Mouse (Mus musculus) adrenal gland, postnatal 25 days (tissue): Measurements from ENCODE around the gene Ralgps1. TPM values are rescaled to one million over a fixed set of nuclear protein-coding genes. Genes with fewer than 3 reads are reported as not detected.
A peak's percentile ranks its signal among the peaks of the same experiment; 100 is the strongest.

Source experiments
- DNase-seq: peaks from one replicate; pipeline ENCODE4 v3.0.0; 2021; ENCODE audit warnings: mixed read lengths
- total RNA-seq: library from RNA; stranded (reverse); gene quantifications from 2 replicates; pipeline ENCODE4 v1.2.3, GENCODE M21; 2021

Ralgps1 gene
- total RNA-seq, 1 experiment from 2014 or later: 5.7 TPM

DNA sequence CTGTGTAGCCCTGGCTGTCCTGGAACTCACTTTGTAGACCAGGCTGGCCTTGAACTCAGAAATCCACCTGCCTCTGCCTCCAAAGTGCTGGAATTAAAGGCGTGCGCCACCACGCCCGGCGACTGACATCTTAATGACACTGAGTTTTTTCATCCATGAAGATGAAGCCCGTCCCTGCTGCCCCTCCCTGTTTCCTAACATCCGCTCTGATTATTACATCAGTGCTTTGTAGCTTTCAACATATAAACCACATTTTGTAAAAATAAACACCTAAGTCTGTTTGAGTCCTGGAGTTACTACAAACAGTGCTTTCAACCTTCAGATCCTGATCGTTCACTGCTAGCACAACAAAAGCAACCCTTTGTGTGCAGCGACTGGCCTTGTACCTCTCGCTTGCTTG lies 91.5 kb downstream of the Ralgps1 start:
- no peak for DNase-seq

DNA sequence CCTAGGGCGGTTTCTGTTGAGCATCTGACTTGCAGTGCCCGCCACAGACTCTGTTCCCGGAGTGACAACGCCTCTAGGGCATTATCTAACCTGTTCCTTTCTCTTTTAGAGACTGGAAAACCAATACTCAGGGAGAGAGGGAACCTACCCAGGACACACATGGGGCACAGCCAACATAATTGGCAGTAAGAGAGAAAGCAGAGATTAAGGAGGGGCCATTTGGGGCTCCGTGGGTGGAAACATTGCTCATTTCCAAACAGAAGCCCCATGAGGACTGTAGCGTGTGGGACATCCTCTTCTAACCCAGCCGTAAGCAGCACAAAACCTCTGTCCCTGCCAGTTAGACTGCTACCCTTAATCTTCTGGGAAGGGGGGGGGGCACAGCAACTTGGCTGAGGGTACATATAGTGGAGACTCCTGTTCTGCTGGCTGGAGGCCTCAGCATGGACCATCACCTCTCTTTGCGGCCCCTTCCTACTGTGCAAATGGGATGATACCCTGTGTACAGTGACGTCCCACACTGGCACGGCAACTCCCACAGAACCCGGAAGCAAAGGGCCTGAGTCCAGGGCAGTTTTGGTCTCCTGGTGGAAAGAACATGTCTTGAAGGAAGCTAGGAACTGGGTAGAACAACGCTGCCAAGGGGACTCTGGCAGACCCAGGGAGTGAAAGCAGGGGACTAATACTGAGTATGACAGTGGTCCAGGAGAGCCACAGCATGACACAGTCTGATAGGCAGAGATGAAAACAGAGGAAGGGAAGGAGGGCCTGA lies 96.4 kb downstream of the Ralgps1 start:
- no peak for DNase-seq

DNA sequence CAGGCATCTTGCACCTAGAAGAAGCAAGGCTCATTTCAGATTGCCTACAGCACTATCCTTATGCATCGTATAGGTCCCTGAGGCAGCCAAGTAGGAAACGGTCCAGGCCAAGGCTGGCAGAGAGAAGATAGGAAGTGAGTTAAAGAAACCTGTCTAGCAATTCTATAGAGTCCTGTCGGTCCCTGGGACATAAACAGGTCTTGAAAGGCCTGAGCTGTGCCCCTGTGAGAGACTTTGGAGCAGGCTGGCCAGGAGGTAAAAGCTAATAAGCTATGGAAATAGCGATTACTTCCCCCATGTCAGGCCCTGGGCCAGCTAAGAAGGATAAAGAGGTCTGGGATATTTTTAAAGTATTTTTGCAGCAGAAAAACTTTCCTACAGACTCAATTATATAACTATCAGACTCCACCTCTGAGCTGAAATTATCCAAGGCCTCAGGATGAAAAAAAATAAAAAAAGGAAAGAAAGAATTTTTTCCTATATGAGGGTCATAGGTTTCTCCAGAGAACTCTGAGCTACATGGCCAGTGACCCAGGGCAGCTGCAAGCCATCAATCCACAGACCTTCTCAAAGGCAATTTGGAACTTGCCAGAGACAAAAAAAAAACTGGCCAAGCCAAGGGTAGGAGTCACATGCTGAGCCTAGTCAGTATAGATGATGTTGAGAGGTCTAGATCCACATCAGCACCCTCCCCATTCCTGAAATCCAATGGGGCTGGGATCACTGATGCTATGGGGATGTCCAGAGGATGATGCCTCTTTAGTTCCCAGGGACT lies 98.4 kb downstream of the Ralgps1 start:
- no peak for DNase-seq

DNA sequence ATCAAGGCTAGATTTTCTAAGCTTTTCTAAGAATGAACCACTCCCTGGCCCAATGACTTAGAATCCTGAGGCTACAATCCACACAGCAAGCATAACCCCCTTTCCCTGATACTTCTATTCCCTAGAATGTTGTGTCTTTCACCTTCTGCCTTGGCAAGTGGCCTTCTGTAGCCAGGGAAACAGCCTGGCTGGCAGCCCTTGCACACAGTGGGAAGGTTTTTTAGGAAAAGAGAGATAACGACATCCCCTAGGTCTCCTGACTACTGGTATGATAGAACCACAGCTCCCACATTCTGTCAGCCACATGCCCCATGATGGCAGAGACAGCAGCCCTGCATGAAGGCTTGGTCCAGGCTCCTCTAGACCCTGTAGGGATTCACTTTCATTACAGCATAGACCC lies 99.8 kb downstream of the Ralgps1 start:
- DNase-seq: no peak

- no peak for DNase-seq
Observed at GRCm38 (mm10) chr2:33270569-33270968, 100.7 kb downstream of the Ralgps1 start.

DNA sequence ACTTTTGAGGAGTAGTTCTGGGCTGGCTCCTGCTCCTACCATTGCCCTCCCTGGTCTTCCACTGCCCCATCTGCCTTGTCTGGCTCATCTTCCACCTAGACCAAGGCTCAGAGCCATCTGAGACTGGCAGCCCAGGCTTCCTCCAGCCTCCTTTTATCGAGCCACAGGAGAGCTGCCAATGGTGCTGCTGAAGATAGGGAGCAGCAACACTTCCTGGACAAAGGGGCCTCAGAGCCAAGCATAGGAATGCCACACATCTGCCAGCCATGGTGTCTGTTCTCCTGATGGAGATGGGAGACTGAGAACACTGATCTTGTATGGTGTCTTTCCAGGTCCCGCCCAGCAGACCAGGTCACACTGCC lies 102.2 kb downstream of the Ralgps1 start:
- no peak for DNase-seq

GRCm38 (mm10) chr2:33268384-33269131 lies 102.7 kb downstream of the Ralgps1 start:
- DNase-seq: peak; percentile 26

GRCm38 (mm10) chr2:33267075-33267474 lies 104.2 kb downstream of the Ralgps1 start:
- no peak for DNase-seq

DNA sequence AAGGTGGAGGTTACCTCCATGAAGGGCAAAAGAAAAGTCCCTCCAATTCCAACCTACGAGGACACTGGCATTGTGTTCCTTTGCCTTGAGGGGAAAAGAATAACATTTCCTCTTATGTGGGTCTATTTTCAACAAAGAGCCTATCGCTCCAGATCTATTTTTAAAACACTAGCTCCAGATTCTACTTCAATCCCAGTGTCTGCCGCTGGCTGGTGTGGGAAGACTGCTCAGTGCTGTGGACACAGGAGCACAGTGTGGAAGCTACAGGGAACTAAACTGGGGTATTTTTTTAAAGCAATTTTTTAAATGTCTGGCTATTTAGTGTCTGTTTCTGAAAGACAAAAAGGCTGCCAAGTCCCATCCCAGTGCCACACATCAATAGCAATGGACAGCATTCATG lies 105.5 kb downstream of the Ralgps1 start:
- DNase-seq: no peak

DNA sequence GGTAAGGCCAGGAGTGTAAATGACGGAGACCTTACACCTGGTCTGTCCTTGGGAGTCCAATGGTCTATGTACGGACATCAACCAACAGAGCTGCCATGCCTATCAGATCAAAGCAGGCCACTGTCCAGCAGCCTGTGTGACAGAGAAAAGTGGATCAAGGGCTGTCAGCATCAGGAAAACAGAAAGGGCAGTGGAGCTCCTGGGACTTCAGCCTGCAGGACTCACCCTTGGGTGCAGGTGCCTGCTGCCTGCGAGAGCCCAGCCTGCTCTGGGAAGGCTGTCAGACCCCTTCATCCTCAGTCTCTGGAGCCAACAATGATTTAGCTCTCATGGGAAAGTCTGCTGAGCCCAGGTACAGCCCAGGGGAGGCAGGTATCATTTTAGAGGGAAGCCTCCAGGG lies 109.8 kb downstream of the Ralgps1 start:
- DNase-seq: no peak

- DNase-seq: no peak
Observed at GRCm38 (mm10) chr2:33260772-33261171, 110.5 kb downstream of the Ralgps1 start.

- no peak for DNase-seq
Observed at GRCm38 (mm10) chr2:33256769-33257537, 114.3 kb downstream of the Ralgps1 start.

DNA sequence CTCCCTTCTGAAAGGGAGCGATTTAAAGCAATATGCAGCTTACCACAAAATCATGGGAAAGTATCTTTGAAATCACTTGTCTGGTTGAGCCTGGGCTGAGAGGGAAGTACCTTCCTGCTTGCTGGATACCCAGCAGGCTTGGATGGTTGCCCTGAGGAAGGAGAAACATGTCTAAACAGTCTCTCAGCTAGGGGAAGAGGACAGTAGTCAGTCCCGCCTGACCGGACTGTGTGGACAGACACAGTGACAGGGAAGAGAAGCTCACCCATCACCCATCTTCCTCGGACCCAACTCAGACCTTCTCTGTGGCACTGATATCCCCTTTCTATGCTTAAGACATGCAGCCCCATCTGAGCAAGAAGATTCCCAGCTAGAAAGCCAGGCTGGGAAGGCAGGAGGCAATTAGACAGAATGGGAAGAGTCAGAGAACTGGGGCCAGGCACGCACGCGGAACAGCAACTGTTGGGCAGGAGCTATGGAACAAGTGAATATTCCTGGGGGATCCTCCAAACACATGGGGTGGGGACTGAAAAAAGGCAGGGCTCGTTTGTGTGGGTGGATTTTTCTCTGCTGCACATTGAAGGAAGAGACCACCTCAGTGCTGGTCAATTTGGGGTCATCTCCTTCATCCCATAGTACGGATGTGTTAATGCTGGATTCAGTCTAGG lies 116.8 kb downstream of the Ralgps1 start:
- DNase-seq: no peak

GRCm38 (mm10) chr2:33253572-33254190 lies 117.6 kb downstream of the Ralgps1 start:
- DNase-seq: no peak

DNA sequence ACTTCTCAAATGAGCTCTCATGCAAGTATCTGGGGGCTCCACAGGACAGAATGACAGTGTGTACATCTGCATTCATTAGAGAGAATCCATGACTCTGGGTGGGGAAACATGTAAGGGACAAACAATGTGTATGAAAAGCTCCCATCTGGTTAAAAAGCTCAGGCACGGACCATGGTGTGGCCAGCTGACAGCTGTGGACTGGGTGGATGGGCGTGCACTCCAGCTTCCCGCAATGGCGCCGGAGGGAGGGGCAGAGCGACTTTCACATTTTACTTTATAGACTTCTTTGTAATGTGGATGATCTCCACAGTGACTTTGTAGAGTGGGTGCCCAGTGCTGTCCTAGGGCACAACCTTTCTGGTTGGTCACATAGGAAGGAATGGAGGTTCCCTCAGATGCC lies 118.5 kb downstream of the Ralgps1 start:
- no peak for DNase-seq

DNA sequence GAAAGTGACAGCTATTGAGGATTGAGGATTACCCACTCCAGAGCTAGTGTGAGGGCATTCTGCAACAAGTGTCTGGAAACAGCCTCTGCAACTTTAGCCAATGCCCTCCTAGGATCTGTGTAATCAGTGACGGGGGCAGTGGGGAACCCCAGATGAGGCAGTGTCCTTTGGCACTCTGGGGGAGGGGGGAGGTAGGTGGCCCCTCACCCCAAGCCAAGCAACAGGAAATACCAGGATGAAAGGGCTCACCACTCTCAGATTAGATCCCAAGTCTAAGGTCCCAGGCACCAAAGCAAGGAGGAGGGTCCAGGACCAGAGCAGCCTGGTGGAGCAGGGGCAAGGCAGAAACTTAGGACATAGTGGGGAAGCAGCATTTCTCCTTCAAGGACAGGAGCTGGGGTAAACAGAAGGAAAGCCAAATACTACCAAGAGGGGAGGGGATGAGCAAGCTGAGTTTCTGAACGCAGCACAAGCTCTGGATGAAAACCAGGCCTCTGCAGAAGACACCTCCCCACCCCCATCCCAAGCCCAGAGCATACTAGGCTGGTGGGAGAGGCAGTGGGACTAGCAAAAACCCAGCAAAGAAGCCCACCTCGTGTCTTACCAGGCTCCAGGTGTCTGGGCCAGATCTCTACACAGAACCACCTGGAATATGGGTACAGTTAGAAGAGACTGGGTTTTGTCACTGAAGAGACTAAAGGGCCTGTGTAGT lies 121.2 kb downstream of the Ralgps1 start:
- DNase-seq: no peak

GRCm38 (mm10) chr2:33248549-33248948 lies 122.7 kb downstream of the Ralgps1 start:
- DNase-seq: no peak

DNA sequence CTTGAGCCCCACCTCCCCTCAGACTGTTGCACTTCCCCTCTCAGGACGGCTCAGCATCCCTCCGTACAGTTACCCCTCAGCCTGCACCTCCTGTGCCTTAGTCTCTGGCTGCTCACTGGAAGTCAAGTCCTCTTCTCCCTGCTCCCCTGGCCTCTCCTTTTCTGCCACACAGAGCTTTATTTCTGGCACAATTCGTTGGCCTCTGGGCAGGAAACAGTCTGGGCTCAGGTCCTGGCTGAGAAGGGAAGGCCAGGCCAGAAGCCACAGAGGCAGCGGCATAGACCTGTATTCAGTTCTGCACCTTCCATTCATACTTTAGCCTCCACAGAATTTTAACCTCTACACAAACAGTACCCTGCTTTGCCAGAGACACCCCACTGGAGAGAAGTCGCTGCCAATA lies 124.4 kb downstream of the Ralgps1 start:
- DNase-seq: no peak

- peak; percentile 16 for DNase-seq
Observed at GRCm38 (mm10) chr2:33245350-33245749, 125.9 kb downstream of the Ralgps1 start.

GRCm38 (mm10) chr2:33244880-33245279 lies 126.4 kb downstream of the Ralgps1 start:
- DNase-seq: peak; percentile 23

DNA sequence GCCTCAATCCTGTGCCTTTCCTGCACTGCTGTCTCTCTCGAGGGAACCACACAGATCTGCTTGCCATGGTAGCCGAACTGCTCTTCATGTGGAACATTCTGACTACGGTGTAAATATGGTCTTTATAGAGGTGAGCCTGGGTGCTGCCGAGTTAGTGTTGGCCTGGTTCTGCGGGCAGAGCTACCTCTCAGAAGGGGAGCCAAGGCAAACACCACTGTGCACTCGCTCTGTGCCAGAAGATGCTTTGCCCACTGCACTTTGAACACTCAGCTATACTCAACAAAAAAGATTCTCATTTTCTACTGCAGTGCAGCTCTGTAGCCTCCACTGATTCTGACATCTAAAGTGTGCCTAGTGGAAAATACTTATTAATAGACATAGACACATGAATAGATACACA lies 133.7 kb downstream of the Ralgps1 start:
- DNase-seq: no peak
